Mouse (Mus musculus) WW6 (cell line): ENCODE data around the gene Mdk.

ENCODE experiments used
- DNase-seq: peaks from one replicate; pipeline ENCODE4 v3.0.0-alpha.2; 2013; ENCODE audit warnings: low read depth, low spot score

Mdk gene

GRCm38 (mm10) chr2:91932160-91932711 is at the start of gene Mdk:
Mdk (minus strand) TSS chr2:91932297.
- DNase-seq, result no peak

GRCm38 (mm10) chr2:91980830-91981229 is 48.7 kb upstream of the Mdk start:
- DNase-seq, result no peak

- DNase-seq, result no peak
Observed at GRCm38 (mm10) chr2:91980245-91980644, 48.1 kb upstream of the Mdk start.

GRCm38 (mm10) chr2:91978547-91978946 is 46.5 kb upstream of the Mdk start:
- DNase-seq, result no peak

- DNase-seq, result no peak
Observed at GRCm38 (mm10) chr2:91977960-91978359, 45.9 kb upstream of the Mdk start.

GRCm38 (mm10) chr2:91975581-91976541 is 43.8 kb upstream of the Mdk start, which contains the start of gene Dgkz:
Dgkz (minus strand) TSS chr2:91975864.
- DNase-seq, result no peak

GRCm38 (mm10) chr2:91973416-91974135 is 41.5 kb upstream of the Mdk start:
- DNase-seq, result no peak

GRCm38 (mm10) chr2:91972121-91972566 is 40.0 kb upstream of the Mdk start:
- DNase-seq, result no peak

- no peak for DNase-seq
Observed at GRCm38 (mm10) chr2:91971231-91972097, 39.4 kb upstream of the Mdk start.

GRCm38 (mm10) chr2:91967962-91968361 is 35.9 kb upstream of the Mdk start:
- no peak for DNase-seq

- no peak for DNase-seq
Observed at GRCm38 (mm10) chr2:91966367-91966766, 34.3 kb upstream of the Mdk start.

- DNase-seq, result no peak
Observed at GRCm38 (mm10) chr2:91965417-91965816, 33.3 kb upstream of the Mdk start.

- no peak for DNase-seq
Observed at GRCm38 (mm10) chr2:91964610-91965204, 32.6 kb upstream of the Mdk start.

- DNase-seq, result peak; percentile 75
Observed at GRCm38 (mm10) chr2:91963443-91963932, 31.4 kb upstream of the Mdk start.

- no peak for DNase-seq
Observed at GRCm38 (mm10) chr2:91962864-91963401, 30.8 kb upstream of the Mdk start.

GRCm38 (mm10) chr2:91961901-91962761 is 30.0 kb upstream of the Mdk start:
- DNase-seq, result no peak

- DNase-seq, result no peak
Observed at GRCm38 (mm10) chr2:91960459-91960858, 28.4 kb upstream of the Mdk start.

- DNase-seq, result no peak
Observed at GRCm38 (mm10) chr2:91959544-91960410, 27.7 kb upstream of the Mdk start.
